Mouse (Mus musculus) E14TG2a.4 (cell line): ENCODE measurements at regions not wholly inside any gene's neighbourhood (a gene's known extent, or its start where the extent isn't known, plus 50 kb on each side); places are given as distances from the start of the nearest gene placed in this dataset.

ENCODE experiments used
- H3K27me3 ChIP-seq: 2 replicates; pipeline ENCODE4 v1.6.1; 2014; ENCODE audit warnings: low read length, control low read depth; ENCODE audit not compliant: insufficient read depth
- H3K36me3 ChIP-seq: 2 replicates; pipeline ENCODE4 v1.6.1; 2014; ENCODE audit warnings: low read length, control low read depth; ENCODE audit not compliant: insufficient read depth
- H3K4me1 ChIP-seq: replicated peaks from 2 replicates; pipeline ENCODE4 v1.6.1; 2014; ENCODE audit warnings: low read depth, low read length, control low read depth
- H3K4me3 ChIP-seq: replicated peaks from 2 replicates; pipeline ENCODE4 v1.5.1; 2014; ENCODE audit warnings: mild to moderate bottlenecking, low read length
- H3K9me3 ChIP-seq: 2 replicates; pipeline ENCODE4 v1.6.1; 2014; ENCODE audit warnings: low read length, control low read depth
- CTCF ChIP-seq: conservative IDR thresholded peaks from 2 replicates; pipeline ENCODE4 v1.5.1; 2014; ENCODE audit warnings: low read length
- NANOG ChIP-seq: IDR thresholded peaks from 2 replicates; pipeline ENCODE4 v1.6.1; 2014; ENCODE audit warnings: borderline replicate concordance, low read length, mixed read lengths
- POU5F1 ChIP-seq: IDR thresholded peaks from 2 replicates; pipeline ENCODE4 v1.6.1; 2014; ENCODE audit warnings: low read length, borderline replicate concordance

DNA sequence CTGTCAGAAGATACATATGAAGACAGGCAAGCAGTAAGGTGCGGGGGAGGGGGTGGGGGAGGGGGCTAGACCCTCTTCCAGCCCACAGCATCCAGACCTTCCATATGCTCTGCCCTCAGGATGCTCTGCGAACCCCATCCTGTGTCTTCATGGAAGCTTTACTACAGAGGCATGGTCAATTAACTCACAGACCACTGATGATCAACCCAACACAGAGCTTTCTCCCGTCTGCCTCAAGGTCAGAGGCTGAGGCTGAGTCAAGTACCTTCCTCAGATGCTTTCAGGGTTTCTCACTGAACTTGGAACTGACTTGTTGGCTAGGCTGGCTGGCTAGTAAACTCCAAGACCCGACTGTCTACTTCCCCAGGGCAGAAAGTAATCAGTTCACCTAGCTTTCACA is 98.6 kb upstream of the Trpm1 start:
- Histone ChIP-seq H3K4me1 (peaks cover 43% of the 10 kb centered on the region), H3K36me3 (no peaks in the 10 kb centered on the region), H3K27me3 (peaks cover 24% of the 10 kb centered on the region), H3K9me3 (no peaks in the 10 kb centered on the region), H3K4me3 (no peak overlapping the region)
- TF ChIP-seq NANOG (no peak), POU5F1 (no peak), CTCF (no peak)

DNA sequence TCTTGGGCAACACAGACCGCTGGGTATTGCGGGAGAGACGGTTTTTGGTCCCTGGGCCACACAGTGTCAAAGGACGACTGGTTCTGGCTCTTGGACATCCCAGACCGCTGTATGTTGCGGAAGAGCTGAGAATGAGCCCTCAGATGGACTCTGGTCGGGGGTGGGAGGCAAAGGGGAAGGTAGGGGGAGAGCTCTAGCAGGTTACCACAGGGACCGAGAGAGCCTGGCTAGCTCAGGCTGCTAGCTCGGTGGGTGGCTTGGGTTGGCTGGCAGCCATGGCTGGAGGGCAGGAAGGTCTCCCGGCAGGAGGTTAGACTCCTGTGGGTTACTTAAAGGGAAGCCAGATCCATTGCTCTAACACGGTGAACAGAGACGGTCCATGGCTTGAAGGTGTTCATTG is 99.9 kb upstream of the Trpm1 start:
- Histone ChIP-seq H3K4me1 (peaks cover 43% of the 10 kb centered on the region), H3K27me3 (peaks cover 34% of the 10 kb centered on the region), H3K36me3 (no peaks in the 10 kb centered on the region), H3K9me3 (no peaks in the 10 kb centered on the region), H3K4me3 (peak overlapping the region; percentile 52)
- no peak for TF ChIP-seq CTCF
- TF ChIP-seq POU5F1, result no peak
- TF ChIP-seq NANOG, result no peak

DNA sequence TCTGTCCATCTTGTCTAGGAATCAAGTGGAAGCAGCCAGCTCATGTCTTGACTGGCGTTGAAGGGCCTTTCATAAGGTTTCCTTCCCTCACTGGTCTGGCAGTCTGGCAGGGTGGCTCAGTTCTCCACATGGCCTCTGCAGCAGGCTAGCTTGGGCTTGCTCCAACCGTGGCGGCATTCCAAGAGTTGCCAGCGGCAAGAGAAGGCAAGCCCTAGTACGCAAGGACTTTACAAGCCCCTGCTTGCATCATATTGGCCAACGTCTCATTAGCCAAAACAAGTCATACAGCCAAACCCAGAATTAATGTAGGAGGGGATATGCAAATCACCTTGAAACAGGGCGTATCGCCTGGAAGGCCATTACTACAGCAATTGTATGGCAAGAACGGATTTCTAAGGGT is 101.2 kb upstream of the Trpm1 start:
- Histone ChIP-seq H3K9me3 (no peaks in the 10 kb centered on the region), H3K4me3 (no peak overlapping the region), H3K27me3 (peaks cover 43% of the 10 kb centered on the region), H3K36me3 (no peaks in the 10 kb centered on the region), H3K4me1 (peaks cover 46% of the 10 kb centered on the region)
- no peak for TF ChIP-seq POU5F1
- no peak for TF ChIP-seq CTCF

- TF ChIP-seq CTCF (no peak), POU5F1 (no peak), NANOG (no peak)
Observed at GRCm38 (mm10) chr7:64050826-64051401, 102.7 kb upstream of the Trpm1 start.

GRCm38 (mm10) chr7:64050246-64050645 is 103.4 kb upstream of the Trpm1 start:
- Histone ChIP-seq H3K4me3 (no peak overlapping the region), H3K36me3 (no peaks in the 10 kb centered on the region), H3K27me3 (peaks cover 40% of the 10 kb centered on the region), H3K9me3 (no peaks in the 10 kb centered on the region), H3K4me1 (peaks cover 48% of the 10 kb centered on the region)
- TF ChIP-seq POU5F1, result no peak
- no peak for TF ChIP-seq CTCF
- TF ChIP-seq NANOG, result no peak

More at GRCm38 (mm10) chr7:64050826-64051401, 102.7 kb upstream of the Trpm1 start:
- no peaks in the 10 kb centered on the region for H3K36me3 ChIP-seq
- peaks cover 48% of the 10 kb centered on the region for H3K4me1 ChIP-seq
- H3K27me3 ChIP-seq, result peaks cover 41% of the 10 kb centered on the region
- no peak overlapping the region for H3K4me3 ChIP-seq
- no peaks in the 10 kb centered on the region for H3K9me3 ChIP-seq

DNA sequence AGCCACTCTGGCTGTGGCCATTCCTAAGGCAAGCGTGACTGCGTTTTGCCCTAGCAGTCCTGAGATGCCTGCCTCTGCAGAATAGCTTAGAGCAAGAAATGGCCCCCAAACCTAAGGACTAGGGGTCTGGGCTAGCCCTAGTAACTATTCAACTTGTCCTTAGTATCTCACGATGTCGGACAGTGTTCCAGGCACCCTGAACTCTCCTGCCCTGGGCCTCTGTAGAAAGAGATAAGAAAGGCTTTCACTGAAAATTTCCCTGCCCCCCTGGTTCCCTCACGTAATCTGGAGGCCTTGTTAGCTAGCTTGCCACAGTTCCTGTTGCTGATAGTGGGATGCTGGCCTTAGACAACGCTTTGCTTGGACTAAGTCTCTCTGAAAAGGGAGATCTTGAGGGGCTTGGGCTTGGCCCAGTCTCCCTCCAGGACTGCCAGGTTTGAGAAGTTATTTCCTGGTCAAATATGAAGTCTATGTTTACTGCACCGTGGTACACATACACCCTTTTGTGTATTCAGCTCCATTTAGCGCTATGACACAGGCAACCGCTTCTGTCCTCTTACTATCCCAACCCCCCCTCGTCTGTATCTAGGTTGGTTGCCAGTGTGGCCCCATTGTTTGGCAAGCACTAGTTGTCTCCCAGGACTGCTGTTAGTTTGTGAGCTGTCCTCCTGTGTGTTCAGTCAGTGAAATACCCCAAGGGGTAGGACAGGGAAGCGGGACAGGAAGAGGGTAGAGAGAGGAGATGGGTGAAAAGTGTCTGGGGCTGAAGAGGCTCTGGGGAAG is 104.3 kb upstream of the Trpm1 start:
- Histone ChIP-seq H3K4me1 (peaks cover 43% of the 10 kb centered on the region), H3K27me3 (peaks cover 33% of the 10 kb centered on the region), H3K9me3 (no peaks in the 10 kb centered on the region), H3K4me3 (peak overlapping the region; percentile 70), H3K36me3 (no peaks in the 10 kb centered on the region)
- TF ChIP-seq POU5F1 (no peak), NANOG (no peak), CTCF (no peak)

- Histone ChIP-seq H3K36me3 (no peaks in the 10 kb centered on the region), H3K4me1 (peaks cover 41% of the 10 kb centered on the region), H3K4me3 (peak overlapping the region; percentile 70), H3K9me3 (no peaks in the 10 kb centered on the region), H3K27me3 (peaks cover 29% of the 10 kb centered on the region)
- TF ChIP-seq NANOG (no peak), POU5F1 (no peak), CTCF (no peak)
Observed at GRCm38 (mm10) chr7:64048452-64049182, 105.0 kb upstream of the Trpm1 start.

GRCm38 (mm10) chr7:64047831-64048230 is 105.8 kb upstream of the Trpm1 start:
- H3K36me3 ChIP-seq, result no peaks in the 10 kb centered on the region
- TF ChIP-seq CTCF (no peak), POU5F1 (no peak), NANOG (no peak)
- H3K27me3 ChIP-seq, result peaks cover 22% of the 10 kb centered on the region
- no peak overlapping the region for H3K4me3 ChIP-seq
- no peaks in the 10 kb centered on the region for H3K9me3 ChIP-seq
- peaks cover 42% of the 10 kb centered on the region for H3K4me1 ChIP-seq
